Mouse (Mus musculus) CH12.LX (cell line): ENCODE results near the gene Bicdl1. TPM values are rescaled to one million over a fixed set of nuclear protein-coding genes. Genes with fewer than 3 reads are reported as not detected.
A peak's percentile ranks its signal among the peaks of the same experiment; 100 is the strongest.

ENCODE experiments used
- DNase-seq: peaks from one replicate; pipeline ENCODE4 v3.0.0-alpha.2; 2013; ENCODE audit errors: extremely low read depth
- H3K27ac ChIP-seq: 2 replicates; pipeline ENCODE4 v1.5.1; 2012; ENCODE audit warnings: low read depth, mild to moderate bottlenecking, control low read depth, moderate library complexity; ENCODE audit not compliant: insufficient read depth
- H3K27me3 ChIP-seq: replicated peaks from 2 replicates; pipeline ENCODE3; 2012; ENCODE audit warnings: inconsistent platforms
- H3K36me3 ChIP-seq, 2 experiments: replicated peaks in 1 of 2; 2 replicates each; pipeline versions ENCODE3 to v1.6.1; 2012; ENCODE audit warnings: inconsistent platforms in 1 of 2, low read length in 1 of 2, mild to moderate bottlenecking in 1 of 2, mixed read lengths in 1 of 2, moderate library complexity in 1 of 2; ENCODE audit not compliant: control insufficient read depth in 1 of 2, insufficient read depth in 1 of 2
- H3K4me1 ChIP-seq, 2 experiments: 2 replicates each; pipeline ENCODE4 v1.6.1; 2012; ENCODE audit warnings: inconsistent platforms in 1 of 2, moderate library complexity in 1 of 2; ENCODE audit not compliant: insufficient read depth in 2 of 2, control insufficient read depth in 1 of 2
- H3K4me2 ChIP-seq: 2 replicates; pipeline ENCODE4 v1.6.1; 2012; ENCODE audit warnings: low read depth, mild to moderate bottlenecking, control low read depth; ENCODE audit not compliant: poor library complexity, insufficient read depth, severe bottlenecking
- H3K4me3 ChIP-seq, 3 experiments: fragments of 150-350 bp in 1 of 3; sonication (generic) in 1 of 3; replicated peaks in 1 of 3; 2 replicates each; pipeline versions ENCODE3 to v1.5.1; 2011 to 2012; ENCODE audit warnings: low read depth in 2 of 3, low read length in 2 of 3, mild to moderate bottlenecking in 2 of 3, moderate library complexity in 2 of 3, control low read depth in 1 of 3, improper control_type of control experiment in 1 of 3, inconsistent platforms in 1 of 3, mixed read lengths in 1 of 3; ENCODE audit not compliant: poor library complexity in 1 of 3
- H3K79me2 ChIP-seq: replicated peaks from 2 replicates; pipeline ENCODE4 v1.6.1; 2012; ENCODE audit warnings: mild to moderate bottlenecking, moderate library complexity; ENCODE audit not compliant: control insufficient read depth, poor library complexity, insufficient read depth, severe bottlenecking; ENCODE audit errors: extremely low read depth
- H3K9ac ChIP-seq: 2 replicates; pipeline ENCODE4 v1.6.1; 2012; ENCODE audit warnings: low read depth, mild to moderate bottlenecking, control low read depth, moderate library complexity; ENCODE audit not compliant: insufficient read depth
- H3K9me3 ChIP-seq: replicated peaks from 2 replicates; pipeline ENCODE3; 2012; ENCODE audit warnings: low read length, inconsistent platforms, mixed read lengths
- CHD2 ChIP-seq: IDR thresholded peaks from 2 replicates; pipeline ENCODE4 v1.6.1; 2011; ENCODE audit warnings: low read length, improper control_type of control experiment
- EP300 ChIP-seq: IDR thresholded peaks from 2 replicates; pipeline ENCODE4 v1.6.1; 2011; ENCODE audit warnings: low read length, improper control_type of control experiment
- ETS1 ChIP-seq: conservative IDR thresholded peaks from 2 replicates; pipeline ENCODE4 v1.6.1; 2012; ENCODE audit warnings: low read depth, mild to moderate bottlenecking, inconsistent platforms, low read length, improper control_type of control experiment, moderate library complexity
- KAT2A ChIP-seq: IDR thresholded peaks from 2 replicates; pipeline ENCODE4 v1.6.1; 2012; ENCODE audit warnings: low read length, improper control_type of control experiment, inconsistent platforms; ENCODE audit not compliant: insufficient replicate concordance
- MAFK ChIP-seq: IDR thresholded peaks from 2 replicates; pipeline ENCODE4 v1.6.1; 2011; ENCODE audit warnings: low read length, improper control_type of control experiment; ENCODE audit not compliant: insufficient replicate concordance
- MEF2A ChIP-seq: IDR thresholded peaks from 2 replicates; pipeline ENCODE4 v1.6.1; 2014; ENCODE audit warnings: low read depth, mild to moderate bottlenecking, inconsistent platforms, low read length, improper control_type of control experiment, borderline replicate concordance
- NELFE ChIP-seq: IDR thresholded peaks from 2 replicates; pipeline ENCODE4 v1.6.1; 2011; ENCODE audit warnings: low read depth, low read length, improper control_type of control experiment
- NRF1 ChIP-seq: IDR thresholded peaks from 2 replicates; pipeline ENCODE4 v1.6.1; 2014; ENCODE audit warnings: low read depth, mild to moderate bottlenecking, inconsistent platforms, low read length, improper control_type of control experiment, moderate library complexity
- POLR2A ChIP-seq: IDR thresholded peaks from 2 replicates; pipeline ENCODE4 v1.6.1; 2011; ENCODE audit warnings: low read depth, mild to moderate bottlenecking, improper control_type of control experiment, low read length
- SIN3A ChIP-seq: IDR thresholded peaks from 2 replicates; pipeline ENCODE4 v1.6.1; 2012; ENCODE audit warnings: low read length, improper control_type of control experiment, inconsistent platforms
- TBP ChIP-seq: conservative IDR thresholded peaks from 2 replicates; pipeline ENCODE4 v1.6.1; 2011; ENCODE audit warnings: low read depth, low read length, improper control_type of control experiment
- UBTF ChIP-seq: IDR thresholded peaks from 2 replicates; pipeline ENCODE4 v1.6.1; 2012; ENCODE audit warnings: low read depth, mild to moderate bottlenecking, inconsistent platforms, low read length, improper control_type of control experiment, moderate library complexity
- USF2 ChIP-seq: conservative IDR thresholded peaks from 2 replicates; pipeline ENCODE4 v1.6.1; 2011; ENCODE audit warnings: low read depth, low read length, improper control_type of control experiment
- ZC3H11A ChIP-seq: IDR thresholded peaks from 2 replicates; pipeline ENCODE4 v1.6.1; 2012; ENCODE audit warnings: low read depth, mild to moderate bottlenecking, inconsistent platforms, low read length, improper control_type of control experiment
- ZNF384 ChIP-seq: IDR thresholded peaks from 2 replicates; pipeline ENCODE4 v1.6.1; 2012; ENCODE audit warnings: low read depth, low read length, improper control_type of control experiment, inconsistent platforms
- dilution Hi-C: fragments of 300-500 bp; cut with MboI; formaldehyde crosslinking; loops from 2 replicates; pipeline ENCODE4 v1.14.3; 2020; ENCODE audit warnings: low sequenced_read_pairs; ENCODE audit not compliant: extremely low pct_unique_long_range_greater_than_20kb, extremely low pct_ligation_motif_present
- in situ Hi-C: fragments of 300-500 bp; cut with MboI; formaldehyde crosslinking; loops from 3 replicates; pipeline ENCODE4 v1.14.3; 2019; ENCODE audit warnings: low sequenced_read_pairs, low pct_ligation_motif_present, low pct_unique_long_range_greater_than_20kb, mixed read lengths
- polyA plus RNA-seq: library from polyadenylated mRNA; unstranded; fragments of >175 nt; gene quantifications from 2 replicates; pipeline ENCODE4 v1.2.1, GENCODE M21; 2012; ENCODE audit warnings: low read depth; ENCODE audit not compliant: insufficient read length
- total RNA-seq, 2 experiments: library from RNA; depleted of rRNA; stranded (reverse); fragments of 300-350 nt in 1 of 2; fragments of >200 nt in 1 of 2; gene quantifications; 2 replicates each; pipeline ENCODE4 v1.2.3; 2012 to 2014

The Bicdl1 gene
- total and polyA plus RNA-seq, 3 experiments: 1.9 to 3.5 (median 2.3) TPM

GRCm38 (mm10) chr5:115651821-115652220 is 79.6 kb downstream of the Bicdl1 start:
- Histone ChIP-seq H3K79me2 (no peaks in the 10 kb centered on the region), H3K27me3 (no peaks in the 10 kb centered on the region), H3K4me3 (no peak overlapping the region), H3K9ac (peak overlapping the region; percentile 42), H3K4me2 (peak overlapping the region; percentile 85; the same call in 1 of the 2 replicates), H3K27ac (no peak overlapping the region), H3K4me1 (peaks cover 6 to 13% of the 10 kb centered on the region in 2 experiments), H3K9me3 (no peaks in the 10 kb centered on the region), H3K36me3 (peaks cover 13 to 42% of the 10 kb centered on the region in 2 experiments)
- no peak for DNase-seq
- TF ChIP-seq POLR2A: no peak
- no peak for TF ChIP-seq EP300
- TF ChIP-seq MAFK: no peak
- no peak for TF ChIP-seq USF2
- no peak for TF ChIP-seq ZC3H11A
- no peak for TF ChIP-seq ZNF384
- TF ChIP-seq UBTF: no peak
- no peak for TF ChIP-seq SIN3A
- TF ChIP-seq ETS1: no peak
- TF ChIP-seq MEF2A: no peak
- dilution Hi-C loops: no loop called here
- in situ Hi-C loops: no loop called here

- dilution Hi-C loops: no loop called here
- in situ Hi-C loops: no loop called here
These were observed 80.5 kb downstream of the Bicdl1 start for GRCm38 (mm10) chr5:115650885-115651284.

GRCm38 (mm10) chr5:115649699-115650098 is 81.7 kb downstream of the Bicdl1 start:
- no peak overlapping the region for H3K4me2 ChIP-seq
- H3K4me1 ChIP-seq: peaks cover 6 to 13% of the 10 kb centered on the region in 2 experiments
- no peaks in the 10 kb centered on the region for H3K79me2 ChIP-seq
- H3K9me3 ChIP-seq: no peaks in the 10 kb centered on the region
- H3K36me3 ChIP-seq: peaks cover 32 to 63% of the 10 kb centered on the region in 2 experiments
- dilution Hi-C loops: no loop called here
- H3K27ac ChIP-seq: no peak overlapping the region
- no peak overlapping the region for H3K9ac ChIP-seq
- no peak for TF ChIP-seq KAT2A
- no peak for TF ChIP-seq CHD2
- no peak for TF ChIP-seq NELFE
- no peak for TF ChIP-seq TBP
- TF ChIP-seq ZC3H11A: no peak
- TF ChIP-seq NRF1: no peak
- TF ChIP-seq EP300: no peak
- no peak for DNase-seq
- in situ Hi-C loops: no loop called here
- no peaks in the 10 kb centered on the region for H3K27me3 ChIP-seq
- H3K4me3 ChIP-seq: no peak overlapping the region

More at GRCm38 (mm10) chr5:115650885-115651284, 80.5 kb downstream of the Bicdl1 start:
- Histone ChIP-seq H3K4me3 (no peak overlapping the region), H3K4me1 (peaks cover 6 to 13% of the 10 kb centered on the region in 2 experiments), H3K27me3 (no peaks in the 10 kb centered on the region), H3K4me2 (no peak overlapping the region), H3K36me3 (peaks cover 22 to 52% of the 10 kb centered on the region in 2 experiments), H3K27ac (no peak overlapping the region), H3K9me3 (no peaks in the 10 kb centered on the region), H3K9ac (no peak overlapping the region), H3K79me2 (no peaks in the 10 kb centered on the region)
- no peak for TF ChIP-seq ETS1
- DNase-seq: no peak
